Mouse (Mus musculus) myocyte (in vitro differentiated cells): Measurements from ENCODE around the gene Tgds. TPM values are rescaled to one million over a fixed set of nuclear protein-coding genes. Genes with fewer than 3 reads are reported as not detected.

Experiments used
- H3K27me3 ChIP-seq: one replicate; pipeline ENCODE4 v1.6.1; 2011; ENCODE audit not compliant: control insufficient read depth, insufficient read depth, insufficient read length
- H3K36me3 ChIP-seq: one replicate; pipeline ENCODE4 v1.6.1; 2011; ENCODE audit not compliant: control insufficient read depth, insufficient read depth
- H3K4me2 ChIP-seq: one replicate; pipeline ENCODE4 v1.6.1; 2011; ENCODE audit warnings: low read depth, control low read depth
- H3K4me3 ChIP-seq: one replicate; pipeline ENCODE4 v1.5.1; 2011; ENCODE audit warnings: mild to moderate bottlenecking, control low read depth, moderate library complexity
- H3K79me2 ChIP-seq: one replicate; pipeline ENCODE4 v1.6.1; 2011; ENCODE audit not compliant: control insufficient read depth, insufficient read depth
- H3ac ChIP-seq: one replicate; pipeline ENCODE4 v1.6.1; 2011; ENCODE audit not compliant: control insufficient read depth, insufficient read length
- CEBPB ChIP-seq: IDR thresholded peaks from 2 replicates; pipeline ENCODE4 v1.6.1; 2011; ENCODE audit warnings: mild to moderate bottlenecking, moderate library complexity; ENCODE audit not compliant: poor library complexity, insufficient read depth, severe bottlenecking
- E2F4 ChIP-seq: IDR thresholded peaks from one replicate; pipeline ENCODE4 v1.6.1; 2011; ENCODE audit warnings: mild to moderate bottlenecking, control low read depth, moderate library complexity; ENCODE audit not compliant: insufficient read depth
- MAX ChIP-seq: IDR thresholded peaks from one replicate; pipeline ENCODE4 v1.6.1; 2011; ENCODE audit warnings: low read depth, mild to moderate bottlenecking, control low read depth
- MYOD1 ChIP-seq, 3 experiments: IDR thresholded peaks; one replicate each; pipeline ENCODE4 v1.6.1; 2011; ENCODE audit warnings: control low read depth in 2 of 3, low read depth in 2 of 3, mild to moderate bottlenecking in 2 of 3, moderate library complexity in 1 of 3; ENCODE audit not compliant: insufficient read length in 2 of 3, control insufficient read depth in 1 of 3
- MYOG ChIP-seq, 3 experiments: IDR thresholded peaks; one replicate each; pipeline ENCODE4 v1.6.1; 2011; ENCODE audit warnings: control low read depth in 2 of 3, low read depth in 2 of 3, mild to moderate bottlenecking in 2 of 3; ENCODE audit not compliant: insufficient read length in 2 of 3, control insufficient read depth in 1 of 3, insufficient read depth in 1 of 3
- POLR2A ChIP-seq: IDR thresholded peaks from one replicate; pipeline ENCODE4 v1.6.1; 2011; ENCODE audit warnings: low read depth, mild to moderate bottlenecking, control low read depth, moderate library complexity; ENCODE audit not compliant: insufficient read length
- POLR2AphosphoS2 ChIP-seq: IDR thresholded peaks from one replicate; pipeline ENCODE4 v1.6.1; 2011; ENCODE audit warnings: low read depth, control low read depth; ENCODE audit not compliant: insufficient read length
- REST ChIP-seq: IDR thresholded peaks from one replicate; pipeline ENCODE4 v1.6.1; 2011; ENCODE audit warnings: mild to moderate bottlenecking, control low read depth, moderate library complexity; ENCODE audit not compliant: insufficient read depth, insufficient read length
- SRF ChIP-seq: IDR thresholded peaks from one replicate; pipeline ENCODE4 v1.6.1; 2011; ENCODE audit warnings: low read depth; ENCODE audit not compliant: control insufficient read depth, insufficient read length
- TCF12 ChIP-seq: IDR thresholded peaks from one replicate; pipeline ENCODE4 v1.6.1; 2011; ENCODE audit warnings: mild to moderate bottlenecking, control low read depth; ENCODE audit not compliant: poor library complexity, insufficient read depth, severe bottlenecking
- TCF3 ChIP-seq: IDR thresholded peaks from one replicate; pipeline ENCODE4 v1.6.1; 2011; ENCODE audit warnings: low read depth, control low read depth; ENCODE audit not compliant: insufficient read length
- USF1 ChIP-seq: IDR thresholded peaks from one replicate; pipeline ENCODE4 v1.6.1; 2011; ENCODE audit warnings: low read depth, mild to moderate bottlenecking, control low read depth, moderate library complexity
- polyA plus RNA-seq: library from polyadenylated mRNA; unstranded; fragments of >200 nt; fragmentation: generic; extraction: Trizol; gene quantifications from one replicate; pipeline ENCODE4 v1.2.1, GENCODE M21; 2012; ENCODE audit warnings: missing spikeins

Gene Tgds
- polyA plus RNA-seq, 1 experiment, result 10.0 TPM

- Histone ChIP-seq H3K27me3 (no peaks in the 10 kb centered on the region), H3K4me3 (no peak overlapping the region), H3K36me3 (no peaks in the 10 kb centered on the region), H3K4me2 (no peak overlapping the region), H3K79me2 (no peaks in the 10 kb centered on the region), H3ac (no peak overlapping the region)
- TF ChIP-seq CEBPB (no peak), E2F4 (no peak)
These were observed 43.1 kb upstream of the Tgds start for GRCm38 (mm10) chr14:118175694-118176085.

GRCm38 (mm10) chr14:118175071-118175693, 42.6 kb upstream of the Tgds start:
- TF ChIP-seq MYOD1 (IDR thresholded peaks at IDR 0.05; ENCODE audit: control insufficient read depth in 1 of 3, insufficient read length in 2 of 3, low read depth in 2 of 3) (no peak), E2F4 (no peak), TCF3 (no peak), MYOG (IDR thresholded peaks at IDR 0.05; ENCODE audit: control insufficient read depth in 1 of 3, insufficient read depth in 1 of 3, insufficient read length in 2 of 3, low read depth in 2 of 3) (no peak), MAX (no peak), TCF12 (no peak), REST (no peak), USF1 (no peak), POLR2AphosphoS2 (no peak), POLR2A (no peak), CEBPB (no peak), SRF (no peak)
- Histone ChIP-seq H3K27me3 (no peaks in the 10 kb centered on the region), H3K79me2 (no peaks in the 10 kb centered on the region), H3K36me3 (no peaks in the 10 kb centered on the region), H3ac (no peak overlapping the region), H3K4me3 (no peak overlapping the region), H3K4me2 (no peak overlapping the region)

GRCm38 (mm10) chr14:118173590-118174203, 41.1 kb upstream of the Tgds start:
- H3K36me3 ChIP-seq, result no peaks in the 10 kb centered on the region
- no peaks in the 10 kb centered on the region for H3K79me2 ChIP-seq
- no peaks in the 10 kb centered on the region for H3K27me3 ChIP-seq
- TF ChIP-seq CEBPB, result no peak
- no peak for TF ChIP-seq TCF12
- TF ChIP-seq REST, result no peak
- no peak for TF ChIP-seq TCF3
- no peak for TF ChIP-seq MAX
- no peak for TF ChIP-seq MYOD1 (IDR thresholded peaks at IDR 0.05; ENCODE audit: control insufficient read depth in 1 of 3, insufficient read length in 2 of 3, low read depth in 2 of 3)
- TF ChIP-seq USF1, result no peak
- no peak for TF ChIP-seq MYOG (IDR thresholded peaks at IDR 0.05; ENCODE audit: control insufficient read depth in 1 of 3, insufficient read depth in 1 of 3, insufficient read length in 2 of 3, low read depth in 2 of 3)
- no peak for TF ChIP-seq E2F4
- TF ChIP-seq SRF, result no peak
- TF ChIP-seq POLR2A, result no peak
- H3K4me2 ChIP-seq, result no peak overlapping the region
- H3K4me3 ChIP-seq, result no peak overlapping the region
- no peak overlapping the region for H3ac ChIP-seq

GRCm38 (mm10) chr14:118168776-118169175, 36.2 kb upstream of the Tgds start:
- H3K36me3 ChIP-seq, result no peaks in the 10 kb centered on the region
- H3K4me3 ChIP-seq, result no peak overlapping the region
- no peak overlapping the region for H3K4me2 ChIP-seq
- no peaks in the 10 kb centered on the region for H3K79me2 ChIP-seq
- no peaks in the 10 kb centered on the region for H3K27me3 ChIP-seq
- H3ac ChIP-seq, result no peak overlapping the region
- TF ChIP-seq TCF12 (no peak), POLR2AphosphoS2 (no peak), MYOG (IDR thresholded peaks at IDR 0.05; ENCODE audit: control insufficient read depth in 1 of 3, insufficient read depth in 1 of 3, insufficient read length in 2 of 3, low read depth in 2 of 3) (no peak), POLR2A (no peak), CEBPB (no peak), TCF3 (no peak), SRF (no peak), MAX (no peak), REST (no peak), MYOD1 (IDR thresholded peaks at IDR 0.05; ENCODE audit: control insufficient read depth in 1 of 3, insufficient read length in 2 of 3, low read depth in 2 of 3) (no peak), USF1 (no peak), E2F4 (no peak)

GRCm38 (mm10) chr14:118162640-118163039, 30.1 kb upstream of the Tgds start:
- TF ChIP-seq USF1 (no peak), MAX (no peak), TCF12 (no peak), MYOD1 (IDR thresholded peaks at IDR 0.05; ENCODE audit: control insufficient read depth in 1 of 3, insufficient read length in 2 of 3, low read depth in 2 of 3) (no peak), E2F4 (no peak), TCF3 (no peak)

More at GRCm38 (mm10) chr14:118162640-118163039, 30.1 kb upstream of the Tgds start:
- Histone ChIP-seq H3K4me3 (no peak overlapping the region), H3K4me2 (no peak overlapping the region), H3ac (no peak overlapping the region), H3K79me2 (no peaks in the 10 kb centered on the region), H3K27me3 (no peaks in the 10 kb centered on the region), H3K36me3 (peaks cover 16% of the 10 kb centered on the region)
